Mouse (Mus musculus) ovary, adult 18-20 months (tissue): ENCODE data around the gene Morn2.

Source experiments
- DNase-seq: peaks from one replicate; pipeline ENCODE4 v3.0.0; 2022; ENCODE audit warnings: low spot score, mixed read lengths

The Morn2 gene

DNA sequence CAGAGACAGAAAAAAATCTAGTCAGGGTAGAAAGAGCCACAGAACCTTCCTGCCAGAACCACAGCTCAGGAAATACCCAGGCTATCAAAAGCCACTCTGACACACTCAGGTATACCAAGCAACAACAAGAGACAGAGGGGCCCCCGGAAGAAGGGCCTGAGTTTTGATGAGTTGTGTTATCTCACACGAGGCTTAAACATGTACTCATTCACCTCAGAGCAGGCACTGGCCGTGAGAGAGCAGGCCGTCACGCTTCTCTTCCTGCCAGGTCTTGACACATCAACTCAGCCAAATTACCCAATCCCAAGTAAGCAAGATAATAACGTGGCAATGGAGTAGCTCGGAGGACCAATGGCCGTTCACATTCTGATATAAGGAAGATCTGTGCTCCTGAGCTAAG lies 33.7 kb downstream of the Morn2 start:
- no peak for DNase-seq

DNA sequence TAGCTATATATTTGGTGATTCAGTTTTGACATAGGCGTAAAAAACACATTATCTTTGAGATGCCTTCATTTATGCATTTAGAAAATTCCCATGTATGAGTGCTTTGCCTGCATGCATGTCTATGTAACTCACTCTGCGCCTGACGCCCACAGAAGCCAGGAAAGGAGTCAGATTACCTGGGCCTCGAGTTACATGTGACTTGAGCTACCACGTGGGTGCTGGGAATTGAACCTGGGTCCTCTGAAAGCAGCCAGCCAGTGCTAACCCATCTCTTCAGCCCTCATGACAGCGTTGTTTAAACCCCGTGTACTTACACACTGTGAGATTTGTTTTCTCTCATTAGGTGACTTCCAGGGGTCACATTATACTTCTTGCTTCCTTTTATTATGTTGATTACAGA lies 34.5 kb downstream of the Morn2 start:
- no peak for DNase-seq

DNA sequence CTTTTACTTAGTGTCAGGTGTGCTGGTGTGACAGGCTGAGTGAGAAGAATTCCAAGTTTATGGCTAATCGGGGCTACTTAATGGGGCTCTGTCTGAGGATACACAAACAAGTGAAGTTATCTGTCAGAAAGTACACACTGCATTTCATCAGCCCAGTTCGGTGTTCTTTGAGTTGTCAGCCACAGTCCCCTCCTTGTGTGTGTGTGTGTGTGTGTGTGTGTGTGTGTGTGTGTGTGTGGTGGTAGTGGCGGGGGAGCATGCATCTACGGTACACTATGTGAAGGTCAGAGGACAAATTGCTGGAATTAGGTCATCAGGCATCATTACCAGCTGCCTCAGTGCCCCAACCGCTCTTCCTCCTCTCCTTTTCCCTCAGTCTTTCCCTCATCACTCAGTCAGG lies 35.5 kb downstream of the Morn2 start:
- no peak for DNase-seq

DNA sequence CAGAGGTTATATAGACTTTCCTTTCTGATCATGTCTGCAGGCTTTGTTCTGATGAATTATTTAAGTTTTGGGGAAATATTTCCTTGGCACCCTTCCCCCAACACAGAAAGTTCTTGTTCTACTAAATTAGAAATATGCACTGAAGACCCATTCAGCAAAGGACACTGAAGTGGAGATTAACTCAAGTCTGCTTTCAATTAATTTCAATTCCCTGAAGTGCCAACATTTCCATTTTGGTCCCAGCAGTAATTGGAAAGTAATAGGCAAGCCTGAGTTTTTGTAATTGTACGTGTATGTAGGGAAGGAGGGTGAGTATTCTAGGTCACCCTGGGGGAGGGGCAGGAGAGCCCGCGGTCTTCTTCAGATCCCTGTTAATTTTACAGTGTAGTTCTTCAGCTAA lies 36.4 kb downstream of the Morn2 start:
- DNase-seq, result no peak

DNA sequence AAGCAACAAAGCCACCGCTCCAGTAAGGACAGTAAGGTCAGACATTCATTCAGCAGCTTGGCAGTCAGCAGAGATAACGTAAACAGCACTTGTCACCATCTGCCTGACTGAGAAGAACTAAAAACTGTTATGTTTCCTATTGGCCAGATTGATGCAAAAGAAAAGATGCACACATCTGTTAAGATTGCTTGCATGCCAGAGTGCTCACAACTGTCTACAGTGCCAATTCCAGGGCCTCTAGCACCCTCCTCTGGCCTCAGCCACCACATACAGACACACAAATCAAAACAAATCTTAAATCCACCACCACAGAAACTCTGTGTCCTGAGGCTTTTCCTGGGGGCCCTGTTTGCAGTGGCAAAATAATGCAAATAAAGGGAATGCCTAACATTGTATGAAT lies 42.4 kb downstream of the Morn2 start:
- no peak for DNase-seq

DNA sequence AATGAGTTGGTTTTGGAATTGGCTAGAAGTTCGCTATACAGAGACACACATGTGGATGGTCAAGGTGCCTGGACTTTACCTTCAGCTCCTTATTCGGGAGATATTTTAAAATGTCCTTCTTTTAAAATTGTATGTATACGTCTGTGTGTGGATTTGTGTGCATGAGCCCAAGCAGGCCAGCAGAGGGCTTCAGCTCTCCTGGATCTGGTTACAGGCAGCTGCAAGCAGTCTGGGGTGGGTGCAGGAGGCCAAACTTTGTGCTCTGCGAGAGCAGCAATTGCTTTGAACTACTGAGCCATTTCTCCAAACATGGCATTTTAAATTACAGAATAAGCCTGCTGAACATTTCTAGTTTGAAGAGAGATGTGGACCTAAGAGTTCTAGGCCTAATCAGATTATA lies 55.3 kb downstream of the Morn2 start:
- DNase-seq, result no peak

DNA sequence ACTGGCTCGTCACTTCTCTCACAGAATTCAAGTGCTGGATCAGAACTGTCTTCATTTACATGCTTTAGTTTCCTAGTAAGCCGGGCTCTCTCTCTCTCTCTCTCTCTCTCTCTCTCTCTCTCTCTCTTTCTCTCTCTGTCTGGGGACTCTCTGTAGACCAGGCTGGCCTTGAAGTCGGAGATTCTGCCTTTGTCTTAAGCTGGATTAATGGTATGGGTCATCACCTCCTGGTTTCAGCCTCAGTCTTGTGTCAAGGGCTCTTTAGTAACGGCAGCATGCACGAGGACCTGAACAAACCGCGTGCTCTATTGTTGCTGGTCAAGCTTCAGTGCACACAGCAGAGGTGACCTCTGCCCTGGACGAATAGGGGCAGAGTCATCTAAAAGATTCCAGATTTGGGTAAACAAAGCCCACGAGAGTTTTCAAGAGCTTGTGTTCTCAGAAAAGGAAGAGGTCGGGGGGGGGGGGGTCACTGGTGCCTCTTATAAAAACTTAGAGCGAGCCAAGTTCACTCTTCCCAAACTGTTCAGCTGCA lies 56.7 kb downstream of the Morn2 start:
- no peak for DNase-seq
